Mouse (Mus musculus): Measurements from ENCODE around the gene Wiz. TPM values are rescaled to one million over a fixed set of nuclear protein-coding genes. Genes with fewer than 3 reads are reported as not detected.

The Wiz gene
- total RNA-seq, 2 experiments from 2014 or later = 48.4 to 51.2 TPM

Small RNA genes lying within 50 kb of the gene (microRNA-seq; reads per million reads assigned to microRNA genes)
- 0 reads per million in 2 experiments for gene Gm22201

Other genes with a start within 250 kb of the Wiz start
- gene Notch3, start 222.6 kb downstream of the Wiz start, total RNA-seq (2021) = 1 to 10 TPM; 4.4 to 5.0 TPM
- under 1 TPM; 0.30 TPM for gene Ephx3, start 199.9 kb downstream of the Wiz start, total RNA-seq (2021)
- 100 to 1,000 TPM; 109 to 119 TPM for gene Brd4, start 104.7 kb downstream of the Wiz start, total RNA-seq (2021)
- gene Akap8, start 68.2 kb downstream of the Wiz start, total RNA-seq (2021) = 10 to 100 TPM; 79.0 to 84.6 TPM
- gene Akap8l, start 38.8 kb downstream of the Wiz start, total RNA-seq (2021) = 100 to 1,000 TPM; 185 to 206 TPM
- gene Rasal3, start 14.1 kb upstream of the Wiz start, total RNA-seq (2021) = 1 to 10 TPM; 3.2 to 5.0 TPM
- gene Pglyrp2, start 34.7 kb upstream of the Wiz start, total RNA-seq (2021) = not detected
- gene Cyp4f39, start 63.3 kb upstream of the Wiz start, total RNA-seq (2021) = under 1 TPM in 1 of 2 experiments, not detected in 1; 0.20 TPM
- 1 to 10 TPM; 2.7 to 4.4 TPM for gene Cyp4f17, start 116.6 kb upstream of the Wiz start, total RNA-seq (2021)
- gene Cyp4f16, start 147.1 kb upstream of the Wiz start, total RNA-seq (2021) = 1 to 10 TPM; 5.2 to 6.0 TPM
- not detected for gene Cyp4f37, start 231.9 kb upstream of the Wiz start, total RNA-seq (2021)